Mouse (Mus musculus) adrenal gland, postnatal 25 days (tissue): ENCODE measurements at regions not wholly inside any gene's neighbourhood (a gene's known extent, or its start where the extent isn't known, plus 50 kb on each side); places are given as distances from the start of the nearest gene placed in this dataset.

ENCODE experiments used
- DNase-seq: peaks from one replicate; pipeline ENCODE4 v3.0.0; 2021; ENCODE audit warnings: mixed read lengths

DNA sequence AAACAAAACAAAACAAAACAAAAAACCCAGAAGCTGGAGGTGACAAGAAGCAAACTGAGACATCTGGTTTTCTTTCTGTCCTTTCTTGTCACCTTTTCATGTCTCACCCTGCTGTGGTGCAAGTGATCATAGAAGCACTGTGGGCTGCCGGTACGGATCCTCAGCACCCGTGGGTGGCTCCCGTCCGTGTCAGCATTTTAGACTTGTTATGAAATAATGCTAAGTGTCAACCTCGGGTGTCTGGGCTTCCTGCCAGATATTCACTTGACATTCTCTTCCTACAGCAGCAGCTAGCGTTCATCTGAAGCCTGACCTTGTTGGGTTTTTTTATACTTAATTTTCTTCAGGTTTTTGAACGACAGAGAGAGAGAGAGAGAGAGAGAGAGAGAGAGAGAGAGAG, 404.7 kb downstream of the Pla2g4a start:
- peak; percentile 26 for DNase-seq

DNA sequence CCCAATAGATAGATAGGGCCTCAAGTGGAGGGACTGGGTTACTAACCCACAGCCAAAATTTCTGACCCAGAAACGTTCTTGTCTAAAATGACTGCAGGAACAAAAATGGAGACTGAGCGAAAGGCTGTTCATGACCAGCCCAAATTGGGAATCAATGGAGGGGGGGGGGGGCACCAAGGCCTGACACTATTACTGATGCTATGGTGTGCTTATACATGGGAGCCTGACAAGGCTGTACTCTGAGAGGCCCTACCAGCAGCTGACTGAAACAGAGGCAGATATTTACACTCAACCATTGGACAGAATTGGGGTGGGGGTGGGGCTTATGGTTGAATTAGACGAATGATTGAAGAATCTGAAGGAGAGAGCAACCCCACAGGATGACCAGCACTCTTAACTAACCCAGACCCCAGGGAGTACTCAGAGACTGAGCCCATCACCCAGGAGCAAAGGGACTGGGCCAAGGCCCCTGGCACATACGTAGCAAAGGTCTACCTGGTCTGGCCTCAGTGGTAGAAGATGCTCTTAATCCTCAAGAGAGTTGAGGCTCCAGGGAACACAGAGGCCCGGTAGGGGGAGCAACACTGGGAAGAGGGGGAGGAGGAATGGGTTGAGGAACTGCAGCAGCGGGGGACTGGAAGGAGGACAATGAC, 405.6 kb downstream of the Pla2g4a start:
- no peak for DNase-seq

DNA sequence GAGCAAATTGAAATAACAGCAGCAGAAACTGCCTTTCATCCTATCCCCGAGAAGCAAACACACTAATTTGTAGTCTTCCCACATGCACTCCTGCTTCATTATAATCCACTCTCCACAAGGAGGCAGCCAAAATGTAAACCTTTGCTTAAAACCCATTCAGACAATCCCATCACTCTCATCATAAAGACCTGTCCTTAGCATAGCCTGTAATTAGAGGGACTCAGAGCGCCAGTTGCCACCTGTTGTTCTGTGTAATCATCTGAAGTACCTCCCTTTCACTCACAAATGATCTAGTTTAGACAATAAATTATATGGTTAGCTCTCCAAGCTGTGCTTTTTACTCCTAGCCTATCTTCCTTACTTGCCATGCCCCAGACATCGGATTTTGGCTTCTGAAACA, 415.0 kb downstream of the Pla2g4a start:
- DNase-seq, result no peak

DNA sequence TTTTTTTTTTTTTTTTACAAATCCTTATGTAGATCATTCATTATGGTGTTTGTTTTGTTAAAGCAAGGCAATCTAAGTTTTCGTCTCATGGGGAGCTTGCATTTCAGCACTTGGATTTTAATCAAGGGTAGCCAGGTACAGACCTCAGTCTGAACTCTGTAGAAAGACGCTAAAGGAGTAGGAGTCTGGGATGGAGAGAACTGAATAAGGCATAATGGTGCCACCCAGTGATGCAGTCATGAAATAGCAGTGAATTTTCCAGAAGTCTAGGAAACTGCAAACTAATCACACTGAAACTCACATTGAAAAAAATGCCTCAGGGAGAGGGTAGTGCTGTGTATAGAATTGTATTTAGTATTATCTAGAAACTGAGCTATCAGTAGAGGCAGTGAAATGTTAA, 419.7 kb downstream of the Pla2g4a start:
- DNase-seq, result no peak

DNA sequence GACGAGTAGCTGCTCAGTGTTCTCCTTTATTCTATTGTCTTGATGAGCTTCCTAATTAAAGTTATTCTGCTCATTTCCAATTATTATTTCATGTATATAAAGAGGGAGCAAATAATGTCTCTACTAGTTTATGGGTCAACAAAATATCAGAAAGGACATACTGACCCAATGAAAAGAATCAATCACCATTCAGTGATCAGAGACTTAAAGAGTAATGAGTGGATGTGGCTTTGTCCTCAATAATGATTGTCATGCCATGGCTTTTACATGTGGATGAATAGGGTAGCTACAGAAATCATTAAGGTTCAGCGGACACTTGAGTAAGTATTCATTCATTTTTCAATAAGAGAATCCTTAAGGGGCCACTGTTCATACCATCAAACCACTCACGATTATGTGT, 427.4 kb downstream of the Pla2g4a start:
- no peak for DNase-seq
